Mouse (Mus musculus): ENCODE data around the gene Zeb2.

Gene Zeb2

DNA sequence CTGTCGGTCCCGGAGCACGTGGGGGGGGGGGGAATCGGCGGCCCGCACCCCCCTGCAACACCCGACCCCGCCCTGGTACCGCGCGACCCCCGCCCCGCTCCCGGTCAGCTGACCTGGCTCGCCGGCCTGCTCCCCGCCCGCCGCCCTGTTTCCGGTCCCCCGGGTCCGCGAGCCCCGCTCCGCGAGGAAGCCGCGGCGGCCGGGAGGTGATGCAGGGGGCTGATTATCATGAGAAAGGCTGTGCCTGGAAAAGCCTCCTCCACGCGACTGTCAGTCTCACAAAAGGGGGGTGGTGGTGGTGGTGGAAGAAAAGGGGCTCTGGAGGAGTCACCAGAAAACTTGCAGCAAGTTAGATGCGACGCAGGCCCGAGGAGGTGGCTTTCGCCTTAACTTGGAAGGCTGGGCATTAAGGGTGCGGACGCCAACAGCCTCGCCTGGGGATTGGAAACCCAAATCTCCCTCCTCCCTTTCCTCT lies at the start of gene Zeb2:
Zeb2 (minus strand) TSS at position 309 of the 475 bp plus-strand sequence.
- no peak for DNase-seq (ENCODE audit: low read depth, low spot score)

DNA sequence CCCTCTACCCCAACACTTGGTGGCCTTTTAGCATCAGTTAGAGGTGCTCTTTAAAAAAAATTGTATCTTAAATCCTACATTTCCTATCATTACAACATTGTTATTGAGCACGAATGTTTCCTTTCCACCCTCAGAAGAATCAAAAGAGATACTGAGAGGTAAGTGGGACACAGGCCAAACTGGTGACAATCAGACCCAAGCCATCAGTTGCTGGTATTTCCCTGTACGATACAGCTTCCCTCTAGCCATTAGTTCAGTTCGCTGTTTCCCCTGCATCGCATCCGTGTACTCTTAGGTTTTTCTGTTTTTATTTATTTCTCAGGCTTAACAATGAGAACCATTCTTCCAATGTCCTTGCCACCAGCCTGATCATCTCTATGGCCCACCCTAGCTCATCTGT lies 41.6 kb upstream of the Zeb2 start:
- DNase-seq (ENCODE audit: low read depth, low spot score), result no peak

GRCm38 (mm10) chr2:45158351-45158782 lies 41.2 kb upstream of the Zeb2 start:
- peak; percentile 57 for DNase-seq (ENCODE audit: low read depth, low spot score)

- DNase-seq (ENCODE audit: low read depth, low spot score), result no peak
Measured at GRCm38 (mm10) chr2:45153315-45153714, 36.1 kb upstream of the Zeb2 start.

DNA sequence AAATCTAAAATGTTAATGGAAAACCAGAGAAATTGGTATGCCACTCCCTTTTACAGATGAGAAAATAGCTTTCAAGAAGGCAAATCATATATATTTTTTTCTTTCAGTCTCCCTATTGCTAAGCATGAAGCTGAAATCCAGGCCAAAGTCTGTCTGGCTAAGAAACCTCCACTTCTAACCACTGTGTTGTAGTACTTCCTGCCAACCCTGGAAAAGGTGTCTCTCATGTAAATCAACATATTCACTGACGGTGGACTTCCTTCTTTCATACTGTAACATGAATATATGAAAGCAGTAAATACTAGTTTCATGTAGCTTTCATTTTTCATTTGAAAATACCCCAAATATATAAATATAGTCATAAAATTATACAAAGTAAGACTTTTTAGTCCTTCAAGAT lies 26.0 kb upstream of the Zeb2 start:
- DNase-seq (ENCODE audit: low read depth, low spot score), result no peak

DNA sequence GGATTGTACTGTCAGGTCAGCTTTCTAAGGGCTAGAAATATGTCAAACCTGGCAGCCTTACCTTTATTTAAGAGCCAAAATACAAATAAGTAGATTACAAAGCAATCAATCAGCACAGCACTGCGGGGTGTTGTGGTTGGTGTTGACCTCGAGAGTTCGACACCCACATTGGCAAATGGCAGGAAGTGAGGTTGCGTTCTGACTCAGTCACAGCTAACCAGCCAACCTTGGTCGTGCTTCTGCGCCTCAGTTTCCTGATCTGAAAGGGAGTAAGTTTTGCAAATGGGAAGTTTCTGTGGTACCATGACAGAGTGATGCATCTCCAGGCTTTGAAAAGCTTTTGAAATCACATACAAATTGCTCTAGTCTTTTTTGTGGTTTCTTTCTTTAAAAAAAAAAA lies 21.7 kb upstream of the Zeb2 start:
- no peak for DNase-seq (ENCODE audit: low read depth, low spot score)

DNA sequence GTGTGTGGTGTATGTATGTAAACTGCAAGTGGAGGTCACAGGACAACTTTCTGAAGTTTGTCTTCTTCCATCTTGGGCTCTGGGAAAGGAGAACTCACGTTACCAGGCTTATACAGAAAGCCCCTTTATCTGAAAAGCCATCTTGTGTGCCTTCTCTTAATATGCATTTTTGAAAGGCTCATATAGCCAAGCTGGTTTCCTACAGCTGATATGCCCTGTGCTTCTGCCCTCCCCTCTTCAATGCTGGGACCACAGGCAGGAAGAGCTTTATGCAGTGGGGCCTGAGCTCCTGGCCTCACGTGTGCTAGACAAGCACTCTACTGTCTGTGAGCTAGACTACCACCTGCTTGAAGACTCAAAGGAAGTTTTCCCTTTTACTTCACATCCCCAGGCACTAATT lies 19.6 kb upstream of the Zeb2 start:
- no peak for DNase-seq (ENCODE audit: low read depth, low spot score)

- no peak for DNase-seq (ENCODE audit: low read depth, low spot score)
Measured at GRCm38 (mm10) chr2:45133225-45133624, 16.0 kb upstream of the Zeb2 start.

DNA sequence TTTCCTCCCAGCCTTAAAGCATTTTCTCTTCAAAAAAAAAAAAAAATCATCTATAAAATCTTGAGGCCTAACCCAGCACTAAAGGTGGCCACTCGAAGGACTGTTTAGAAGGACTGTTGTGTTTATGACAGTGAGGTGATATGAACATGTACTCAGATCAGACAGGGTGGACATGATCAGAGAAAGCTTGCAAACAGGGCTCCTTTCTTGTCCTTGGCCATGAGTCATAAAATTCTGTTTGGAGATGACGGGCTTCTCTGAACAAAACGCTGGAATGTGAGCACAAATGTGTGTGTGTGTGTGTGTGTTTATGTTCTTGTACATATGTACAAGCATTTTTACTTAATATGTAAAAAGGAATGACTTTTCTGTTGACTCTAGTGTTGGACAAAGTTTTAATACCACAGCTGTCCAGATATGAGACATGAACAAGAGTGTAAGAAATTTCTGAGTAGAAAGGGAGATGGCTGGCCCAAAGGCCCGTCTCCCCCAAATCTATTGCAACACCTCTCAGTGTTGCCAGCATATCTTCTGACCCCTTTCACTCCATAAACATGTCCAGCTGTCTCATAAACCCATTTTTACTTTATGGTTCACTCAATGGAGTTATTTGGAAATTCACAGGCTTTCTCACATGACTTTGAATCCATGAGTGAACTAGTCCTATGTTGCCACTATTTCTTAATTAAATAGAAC lies 13.4 kb upstream of the Zeb2 start:
- no peak for DNase-seq (ENCODE audit: low read depth, low spot score)

- DNase-seq (ENCODE audit: low read depth, low spot score), result no peak
Measured at GRCm38 (mm10) chr2:45129556-45129955, 12.4 kb upstream of the Zeb2 start.

DNA sequence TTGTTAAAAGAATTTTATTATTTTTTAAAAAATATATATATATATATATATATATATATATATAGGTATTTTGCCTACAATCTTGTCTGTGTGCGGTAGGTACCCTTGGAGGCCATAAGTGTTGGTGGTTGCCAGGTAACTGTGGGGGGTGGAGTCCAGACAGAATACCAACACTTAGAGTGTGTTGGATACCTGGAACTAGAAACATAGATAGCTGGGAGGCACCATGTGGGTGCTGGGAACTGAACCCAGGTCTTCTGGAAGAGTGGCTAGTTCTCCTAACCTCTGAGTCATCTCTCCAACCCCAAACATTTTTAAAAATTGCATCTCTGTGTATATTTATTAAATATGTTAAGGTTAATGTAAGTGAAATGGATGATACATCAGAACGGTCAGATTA lies 11.5 kb upstream of the Zeb2 start:
- no peak for DNase-seq (ENCODE audit: low read depth, low spot score)

- no peak for DNase-seq (ENCODE audit: low read depth, low spot score)
Measured at GRCm38 (mm10) chr2:45126401-45126800, 9.2 kb upstream of the Zeb2 start.

GRCm38 (mm10) chr2:45125181-45125580 lies 8.0 kb upstream of the Zeb2 start:
- DNase-seq (ENCODE audit: low read depth, low spot score), result no peak

DNA sequence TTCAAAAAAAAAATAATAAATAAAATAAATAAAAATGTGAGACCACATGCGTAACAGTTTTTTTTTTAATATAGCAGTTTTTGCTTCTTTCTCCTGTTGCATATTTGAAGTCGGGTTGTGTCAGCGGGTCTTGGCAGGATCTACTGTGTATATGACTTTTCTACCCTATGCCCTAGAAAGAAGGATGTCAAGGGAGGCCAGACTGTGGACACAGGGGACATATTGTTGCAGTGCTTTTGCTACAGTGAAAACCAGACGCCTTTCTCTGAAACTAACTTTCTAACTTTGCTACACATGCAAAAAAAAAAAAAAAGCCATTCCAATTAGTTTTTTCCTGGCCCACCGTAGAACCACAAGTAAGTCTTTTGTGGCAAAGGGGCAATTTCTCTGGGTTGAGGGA lies 6.3 kb upstream of the Zeb2 start:
- DNase-seq (ENCODE audit: low read depth, low spot score), result no peak

DNA sequence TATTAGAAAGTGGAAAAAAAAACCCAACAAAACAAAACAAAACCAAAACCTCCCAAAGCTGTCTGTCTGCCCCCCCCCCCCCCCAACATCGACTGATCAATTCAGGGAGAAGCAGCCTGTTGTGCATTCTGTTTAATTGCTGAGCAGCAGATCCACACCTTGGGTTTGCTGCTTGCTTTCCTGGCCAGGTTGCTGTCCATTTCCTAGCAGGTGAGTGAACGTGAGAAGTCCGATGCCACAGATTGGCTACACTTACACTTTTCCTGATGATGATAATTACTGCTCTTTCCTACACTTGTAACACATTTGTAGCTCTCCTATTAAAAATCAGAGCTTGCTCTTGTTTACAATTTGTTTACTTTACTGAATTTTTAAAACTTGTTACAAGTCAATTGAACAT lies 926 bp upstream of the Zeb2 start:
- DNase-seq (ENCODE audit: low read depth, low spot score), result no peak

GRCm38 (mm10) chr2:45117592-45117991 lies 397 bp upstream of the Zeb2 start:
- no peak for DNase-seq (ENCODE audit: low read depth, low spot score)

DNA sequence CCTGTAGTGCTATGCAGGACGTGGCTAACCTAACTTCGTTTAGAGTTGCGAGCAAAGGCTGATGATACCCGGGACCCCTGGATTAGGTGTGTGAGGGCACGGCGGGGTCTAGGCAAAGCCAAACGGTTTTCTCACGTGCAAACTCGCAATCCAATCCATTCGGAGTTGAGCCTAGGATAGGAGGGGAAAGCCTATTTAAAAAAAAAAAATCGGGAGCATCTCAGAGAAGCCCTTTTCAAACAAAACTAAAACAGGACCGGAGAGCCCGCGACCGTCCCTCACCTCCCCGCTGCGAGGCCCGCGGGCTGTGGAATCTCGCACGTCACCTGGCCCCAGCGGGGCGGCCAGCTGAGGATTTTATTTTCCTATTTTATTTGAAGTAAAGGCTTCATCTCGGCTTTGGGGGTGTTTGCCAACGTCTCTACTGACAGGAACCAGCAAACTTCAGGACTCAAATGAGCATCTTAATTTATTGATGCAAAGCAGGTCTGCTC lies 617 bp downstream of the Zeb2 start:
- no peak for DNase-seq (ENCODE audit: low read depth, low spot score)

GRCm38 (mm10) chr2:45115720-45116495 lies 1.3 kb downstream of the Zeb2 start:
- no peak for DNase-seq (ENCODE audit: low read depth, low spot score)

DNA sequence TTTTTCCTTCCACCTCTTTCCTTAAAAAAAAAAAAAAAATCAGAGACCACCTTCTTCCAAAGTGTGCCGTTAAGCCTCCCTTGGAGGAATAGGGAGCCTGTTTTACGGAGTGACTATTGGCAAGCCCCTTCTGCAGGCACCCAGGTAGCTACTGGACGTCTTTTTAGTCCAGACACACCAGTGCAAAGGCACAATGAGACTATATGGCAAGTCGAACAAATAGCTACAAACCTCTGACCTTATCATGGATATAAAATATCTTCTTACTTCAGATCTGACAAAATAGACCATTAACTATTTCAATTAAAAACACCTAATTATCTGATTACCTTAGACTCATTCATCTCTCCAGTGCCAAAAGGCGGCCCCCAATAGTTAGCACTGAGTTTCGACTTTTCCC lies 2.0 kb downstream of the Zeb2 start:
- no peak for DNase-seq (ENCODE audit: low read depth, low spot score)

GRCm38 (mm10) chr2:45114596-45114995 lies 2.6 kb downstream of the Zeb2 start:
- DNase-seq (ENCODE audit: low read depth, low spot score), result no peak

DNA sequence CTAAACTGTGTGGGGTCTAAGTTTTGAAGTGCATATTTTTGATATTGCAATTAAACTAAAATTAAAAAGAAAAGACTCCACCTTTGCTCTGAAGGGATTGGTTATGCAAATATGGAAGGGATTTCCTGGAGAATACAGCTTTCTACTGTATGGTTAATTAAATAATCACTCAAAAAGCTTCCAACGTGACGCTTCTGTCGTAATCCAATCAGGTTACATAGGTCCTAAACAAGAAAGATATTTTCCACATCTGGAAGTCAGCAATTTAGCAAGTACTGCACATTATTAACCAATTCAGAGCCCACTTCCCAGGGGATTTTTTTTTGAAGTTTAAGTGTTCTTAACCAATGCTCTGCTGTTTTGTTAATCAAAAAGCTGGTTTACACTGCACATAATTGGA lies 3.3 kb downstream of the Zeb2 start:
- no peak for DNase-seq (ENCODE audit: low read depth, low spot score)

DNA sequence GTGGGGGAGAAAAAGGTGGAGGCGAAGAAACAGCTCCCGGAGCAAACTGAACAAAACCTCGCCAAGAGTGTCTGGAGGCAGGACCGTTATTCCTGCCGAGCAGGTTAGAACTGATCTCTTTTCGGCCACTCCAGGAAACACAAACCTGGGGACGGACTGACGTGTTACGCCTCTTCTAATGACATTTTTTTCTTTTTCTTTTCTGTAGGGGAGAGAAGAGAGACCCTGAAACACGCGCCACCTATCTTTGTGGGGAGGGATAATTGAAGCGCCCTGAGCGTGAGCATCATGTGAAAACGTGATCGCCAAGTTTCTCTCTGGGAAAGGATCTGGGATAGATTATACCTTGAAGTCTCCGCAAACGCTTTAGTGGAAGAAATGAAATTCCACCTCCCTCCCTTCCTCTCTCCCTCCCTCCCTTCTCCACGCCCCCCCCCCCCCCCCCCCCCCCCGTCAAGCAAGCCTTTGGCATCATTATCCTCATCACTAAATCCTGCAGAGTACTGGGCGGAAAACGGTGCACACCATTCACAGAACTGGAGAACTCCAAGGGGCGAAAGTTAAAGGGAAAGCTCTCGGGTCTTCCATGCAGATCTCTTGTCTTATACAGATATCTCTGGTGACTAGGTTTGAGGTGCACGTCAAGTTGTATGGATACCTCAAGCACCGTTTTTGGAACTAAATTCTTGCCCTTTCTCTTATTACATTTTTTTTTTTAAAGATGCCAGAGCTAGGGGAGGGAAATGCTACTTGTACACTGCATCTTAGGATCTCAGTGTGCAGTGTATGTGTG lies 4.1 kb downstream of the Zeb2 start:
- no peak for DNase-seq (ENCODE audit: low read depth, low spot score)

Measured in WW6 (cell line).